In genomic region chr5:98438686-98439085, GRCm38 (mm10) we compare ENCODE assay signal across 19 mouse cellular contexts.
"Had no signal": no experiment of that assay in that cellular context is flagged by ENCODE, and none has a peak within 500 bp of the region (broad histone marks: within the 10 kb centered on the region; RNA-seq: fewer than 3 reads in every experiment).

No protein-coding gene starts in this region.

- H3K36me3 ChIP-seq: lung, embryonic 15.5 days; midbrain, embryonic 10.5 days; midbrain, embryonic 12.5 days; neural tube, embryonic 13.5 days; neural tube, embryonic 15.5 days; stomach, embryonic 15.5 days had no signal

- H3K4me1 ChIP-seq: lung, embryonic 15.5 days; midbrain, embryonic 12.5 days; neural tube, embryonic 13.5 days; neural tube, embryonic 15.5 days; stomach, embryonic 15.5 days had no signal

- ATAC-seq: liver, postnatal 0 days; midbrain, embryonic 16.5 days had no signal

- H3K27ac ChIP-seq: lung, embryonic 15.5 days; midbrain, embryonic 10.5 days; midbrain, embryonic 12.5 days; neural tube, embryonic 13.5 days; neural tube, embryonic 15.5 days; stomach, embryonic 15.5 days; stomach, postnatal 0 days had no signal

- H3K9me3 ChIP-seq: lung, embryonic 15.5 days; midbrain, embryonic 10.5 days; midbrain, embryonic 12.5 days; neural tube, embryonic 13.5 days; neural tube, embryonic 15.5 days; stomach, embryonic 15.5 days had no signal

- H3K27me3 ChIP-seq: lung, embryonic 15.5 days; midbrain, embryonic 12.5 days; neural tube, embryonic 13.5 days; neural tube, embryonic 15.5 days; stomach, embryonic 15.5 days had no signal

- DNase-seq: liver, postnatal 0 days; lung, adult 2 months; lung, postnatal 10 days; lung, postnatal 4 days; midbrain, embryonic 14.5 days; retina, postnatal 1 day; right cerebral cortex, adult 18-20 months; thymus, adult 2 months; thymus, postnatal 25 days; thymus, postnatal 4 days had no signal

- H3K4me2 ChIP-seq: lung, embryonic 15.5 days; midbrain, embryonic 12.5 days; neural tube, embryonic 13.5 days; neural tube, embryonic 15.5 days; stomach, embryonic 15.5 days had no signal

- H3K4me3 ChIP-seq: lung, embryonic 15.5 days; midbrain, embryonic 10.5 days; midbrain, embryonic 12.5 days; myocyte; neural tube, embryonic 13.5 days; neural tube, embryonic 15.5 days; stomach, embryonic 15.5 days had no signal

- H3K9ac ChIP-seq: liver, postnatal 0 days; lung, embryonic 15.5 days; midbrain, embryonic 12.5 days; neural tube, embryonic 13.5 days; neural tube, embryonic 15.5 days; stomach, embryonic 15.5 days had no signal
